Mouse (Mus musculus) kidney, embryonic 14.5 days (tissue): ENCODE results near the gene Wipi2. TPM values are rescaled to one million over a fixed set of nuclear protein-coding genes. Genes with fewer than 3 reads are reported as not detected.

Experiments
- ATAC-seq: fragments of 200-750 bp; cut with Nextera tagmentation; 2 replicates; pipeline ENCODE4 v1.8.0; 2017; ENCODE audit warnings: moderate number of reproducible peaks, mild to moderate bottlenecking, moderate TSS enrichment, moderate library complexity; ENCODE audit not compliant: low FRiP score, low TSS enrichment
- H3K27ac ChIP-seq: fragments of 300-500 bp; sonication (generic); 2 replicates; pipeline ENCODE4 v1.5.1; 2014; ENCODE audit warnings: low read depth, mild to moderate bottlenecking, low read length, moderate library complexity, mixed read lengths
- H3K27me3 ChIP-seq: fragments of 300-500 bp; sonication (generic); 2 replicates; pipeline ENCODE4 v1.6.1; 2014; ENCODE audit warnings: mild to moderate bottlenecking, low read length; ENCODE audit not compliant: control insufficient read depth, insufficient read depth
- H3K36me3 ChIP-seq: fragments of 300-500 bp; sonication (generic); 2 replicates; pipeline ENCODE4 v1.6.1; 2014; ENCODE audit warnings: low read length, mixed read lengths; ENCODE audit not compliant: control insufficient read depth, insufficient read depth
- H3K4me1 ChIP-seq: fragments of 300-500 bp; sonication (generic); 2 replicates; pipeline ENCODE4 v1.6.1; 2014; ENCODE audit warnings: low read length, mixed read lengths; ENCODE audit not compliant: control insufficient read depth, insufficient read depth
- H3K4me2 ChIP-seq: fragments of 300-500 bp; sonication (generic); replicated peaks from 2 replicates; pipeline ENCODE4 v1.6.1; 2014; ENCODE audit warnings: low read depth, mild to moderate bottlenecking, low read length
- H3K4me3 ChIP-seq: fragments of 300-500 bp; sonication (generic); 2 replicates; pipeline ENCODE4 v1.5.1; 2014; ENCODE audit warnings: mild to moderate bottlenecking, low read length
- H3K9ac ChIP-seq: fragments of 300-500 bp; sonication (generic); 2 replicates; pipeline ENCODE4 v1.6.1; 2014; ENCODE audit warnings: low read depth, mild to moderate bottlenecking, low read length, moderate library complexity
- H3K9me3 ChIP-seq: fragments of 300-500 bp; sonication (generic); 2 replicates; pipeline ENCODE4 v1.6.1; 2016; ENCODE audit warnings: low read length; ENCODE audit not compliant: control insufficient read depth
- WGBS: fragments of 180-500 bp; shearing (Covaris S2); extraction: QIAGEN DNeasy Blood & Tissue Kit; methylation state at CpG from one replicate; pipeline ENCODE4 v1.1.7; 2014; 5-methylcytosine and 5-hydroxymethylcytosine counted together
- polyA plus RNA-seq: library from polyadenylated mRNA; unstranded; fragments of >200 nt; fragmentation: Nextera tagmentation; extraction: Ambion mirVana; gene quantifications from 2 replicates; pipeline ENCODE4 v1.2.1, GENCODE M21; 2014

Gene Wipi2
- polyA plus RNA-seq, 1 experiment from 2014 or later = 59.2 TPM

GRCm38 (mm10) chr5:142692971-142693737 is 65.7 kb downstream of the Wipi2 start:
- no peaks in the 10 kb centered on the region for H3K27me3 ChIP-seq
- WGBS = 74% methylated on average over 12 of the region's 12 CpGs
- H3K9me3 ChIP-seq = no peaks in the 10 kb centered on the region
- no peak for ATAC-seq
- H3K4me1 ChIP-seq = no peaks in the 10 kb centered on the region
- H3K27ac ChIP-seq = no peak overlapping the region
- no peak overlapping the region for H3K4me2 ChIP-seq
- H3K4me3 ChIP-seq = no peak overlapping the region
- H3K9ac ChIP-seq = no peak overlapping the region
- no peaks in the 10 kb centered on the region for H3K36me3 ChIP-seq

- Histone ChIP-seq H3K27ac (no peak overlapping the region), H3K36me3 (no peaks in the 10 kb centered on the region), H3K9ac (no peak overlapping the region), H3K9me3 (no peaks in the 10 kb centered on the region), H3K4me1 (no peaks in the 10 kb centered on the region), H3K4me3 (no peak overlapping the region), H3K4me2 (no peak overlapping the region), H3K27me3 (no peaks in the 10 kb centered on the region)
- WGBS = 53% methylated on average over 7 of the region's 8 CpGs
- no peak for ATAC-seq
Measured at GRCm38 (mm10) chr5:142693738-142694430, 66.4 kb downstream of the Wipi2 start.

- H3K4me3 ChIP-seq = no peak overlapping the region
- no peak overlapping the region for H3K4me2 ChIP-seq
- no peak overlapping the region for H3K9ac ChIP-seq
- H3K4me1 ChIP-seq = no peaks in the 10 kb centered on the region
- no peak for ATAC-seq
- no peak overlapping the region for H3K27ac ChIP-seq
- 12% methylated on average over 12 of the region's 12 CpGs for WGBS
- H3K9me3 ChIP-seq = no peaks in the 10 kb centered on the region
- H3K27me3 ChIP-seq = no peaks in the 10 kb centered on the region
- no peaks in the 10 kb centered on the region for H3K36me3 ChIP-seq
Measured at GRCm38 (mm10) chr5:142694627-142695340, 67.3 kb downstream of the Wipi2 start.

GRCm38 (mm10) chr5:142696258-142696657 is 68.8 kb downstream of the Wipi2 start:
- no peak overlapping the region for H3K4me3 ChIP-seq
- H3K9me3 ChIP-seq = no peaks in the 10 kb centered on the region
- no peak overlapping the region for H3K27ac ChIP-seq
- H3K9ac ChIP-seq = no peak overlapping the region
- no peak overlapping the region for H3K4me2 ChIP-seq
- no peak for ATAC-seq
- H3K27me3 ChIP-seq = 0 out of 2 replicates have a peak, but pooled peaks cover 8% of the 10 kb centered on the region
- no peaks in the 10 kb centered on the region for H3K36me3 ChIP-seq
- WGBS = 38% methylated on average over 6 of the region's 6 CpGs
- H3K4me1 ChIP-seq = no peaks in the 10 kb centered on the region

- 92% methylated on average over 6 of the region's 6 CpGs for WGBS
- no peak overlapping the region for H3K9ac ChIP-seq
- no peak for ATAC-seq
- H3K9me3 ChIP-seq = no peaks in the 10 kb centered on the region
- H3K4me2 ChIP-seq = no peak overlapping the region
- H3K27ac ChIP-seq = no peak overlapping the region
- H3K36me3 ChIP-seq = no peaks in the 10 kb centered on the region
- H3K4me1 ChIP-seq = peaks cover 2% of the 10 kb centered on the region; the same call in 1 of the 2 replicates
- H3K4me3 ChIP-seq = no peak overlapping the region
- 0 out of 2 replicates have a peak, but pooled peaks cover 11% of the 10 kb centered on the region for H3K27me3 ChIP-seq
Measured at GRCm38 (mm10) chr5:142696865-142697264, 69.4 kb downstream of the Wipi2 start.

- H3K9ac ChIP-seq = no peak overlapping the region
- WGBS = 71% methylated on average over 2 of the region's 2 CpGs
- H3K27ac ChIP-seq = no peak overlapping the region
- 0 out of 2 replicates have a peak, but pooled peaks cover 16% of the 10 kb centered on the region for H3K27me3 ChIP-seq
- no peak overlapping the region for H3K4me2 ChIP-seq
- H3K36me3 ChIP-seq = no peaks in the 10 kb centered on the region
- peaks cover 6% of the 10 kb centered on the region; the same call in 1 of the 2 replicates for H3K4me1 ChIP-seq
- no peak overlapping the region for H3K4me3 ChIP-seq
- no peak for ATAC-seq
- no peaks in the 10 kb centered on the region for H3K9me3 ChIP-seq
Measured at GRCm38 (mm10) chr5:142697742-142698141, 70.2 kb downstream of the Wipi2 start.

GRCm38 (mm10) chr5:142700842-142701589 is 73.5 kb downstream of the Wipi2 start:
- Histone ChIP-seq H3K9ac (no peak overlapping the region), H3K27me3 (0 out of 2 replicates have a peak, but pooled peaks cover 16% of the 10 kb centered on the region), H3K9me3 (no peaks in the 10 kb centered on the region), H3K36me3 (no peaks in the 10 kb centered on the region), H3K4me3 (peak overlapping the region; percentile 50), H3K4me1 (peaks cover 7% of the 10 kb centered on the region; the same call in 1 of the 2 replicates), H3K27ac (no peak overlapping the region), H3K4me2 (peak overlapping the region; percentile 82)
- ATAC-seq = peak; percentile 47
- 7% methylated on average over 15 of the region's 15 CpGs for WGBS

GRCm38 (mm10) chr5:142701651-142702510 is 74.4 kb downstream of the Wipi2 start:
- H3K27ac ChIP-seq = no peak overlapping the region
- peak overlapping the region; percentile 82 for H3K4me2 ChIP-seq
- WGBS = 1% methylated on average over 68 of the region's 72 CpGs
- ATAC-seq = peak; percentile 89
- no peaks in the 10 kb centered on the region for H3K36me3 ChIP-seq
- H3K4me3 ChIP-seq = peak overlapping the region; percentile 50
- peaks cover 7% of the 10 kb centered on the region; the same call in 1 of the 2 replicates for H3K4me1 ChIP-seq
- H3K9me3 ChIP-seq = no peaks in the 10 kb centered on the region
- H3K9ac ChIP-seq = peak overlapping the region; percentile 44
- 0 out of 2 replicates have a peak, but pooled peaks cover 16% of the 10 kb centered on the region for H3K27me3 ChIP-seq
